17 mouse cellular contexts compared by ENCODE assay signal in the genomic region with DNA sequence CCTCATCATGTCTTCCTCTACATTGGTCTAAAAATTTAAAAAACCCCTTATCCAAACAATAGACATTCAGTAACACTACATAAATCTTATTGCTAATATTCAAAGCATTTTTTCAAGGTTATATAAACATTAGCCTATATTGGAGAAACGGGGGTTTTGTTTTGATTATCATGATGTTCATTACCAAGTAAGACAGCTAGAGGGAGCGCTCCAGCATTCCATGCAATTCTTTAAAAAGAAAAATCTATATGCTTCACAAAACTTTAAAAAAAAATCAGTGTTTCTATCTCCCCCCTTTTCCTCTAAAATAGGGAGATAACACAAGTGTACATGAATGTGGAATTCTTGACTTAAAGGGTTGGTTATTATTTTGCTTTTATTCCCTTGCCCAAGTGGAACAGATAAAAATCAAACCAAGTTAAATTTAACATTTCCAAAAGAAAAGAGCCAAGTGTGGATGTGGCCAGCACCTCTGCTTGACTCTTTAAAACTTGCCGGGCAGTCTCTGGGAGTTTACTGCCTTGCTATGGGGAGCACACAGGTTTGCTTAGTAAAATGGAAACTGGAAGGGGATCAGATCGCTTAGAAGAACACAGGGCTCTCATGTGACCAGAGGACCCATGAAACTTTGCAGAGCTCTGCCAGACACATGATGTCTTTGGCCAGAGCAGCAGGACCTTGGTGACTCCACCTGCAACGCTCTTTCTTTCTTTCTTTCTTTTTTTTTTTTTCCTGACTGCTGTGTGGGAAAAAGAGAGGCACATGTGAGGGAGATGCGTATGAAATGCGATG.
DNase-seq lines count a peak whose midpoint lies in the region; ATAC-seq and TF ChIP-seq lines count a peak whose summit lies in the region.
"Had no signal": no experiment of that assay in that cellular context is flagged by ENCODE, and none has a peak within 500 bp of the region (broad histone marks: within the 10 kb centered on the region; RNA-seq: fewer than 3 reads in every experiment).

No protein-coding gene starts in this region.

- 67% methylated on average over 7 of the region's 7 CpGs for WGBS in hindbrain, postnatal 0 days
- WGBS in hindbrain, embryonic 16.5 days = 72% methylated on average over 7 of the region's 7 CpGs
- 69% methylated on average over 7 of the region's 7 CpGs for WGBS in midbrain, postnatal 0 days
- 69% methylated on average over 7 of the region's 7 CpGs for WGBS in midbrain, embryonic 15.5 days
- 33% methylated on average over 7 of the region's 7 CpGs for WGBS in limb, embryonic 15.5 days

- H3K9ac ChIP-seq in hindbrain, postnatal 0 days (replicated peaks; ENCODE audit: low read length) = no peak overlapping the region
- H3K9ac ChIP-seq in hindbrain, embryonic 16.5 days (ENCODE audit: low read depth, low read length) = no peak overlapping the region
- H3K9ac ChIP-seq in midbrain, postnatal 0 days (replicated peaks; ENCODE audit: low read length, poor library complexity, severe bottlenecking) = no peak overlapping the region
- no peak overlapping the region for H3K9ac ChIP-seq in midbrain, embryonic 15.5 days
- H3K9ac ChIP-seq in limb, embryonic 15.5 days = no peak overlapping the region
- H3K9ac ChIP-seq: liver, embryonic 14.5 days; midbrain, embryonic 13.5 days; neural tube, embryonic 12.5 days had no signal

- DNase-seq in hindbrain, postnatal 0 days (ENCODE audit: low spot score) = peak; percentile 29
- DNase-seq in midbrain, postnatal 0 days (ENCODE audit: low spot score) = peak; percentile 22
- peak; percentile 16 for DNase-seq in adipocyte (ENCODE audit: low spot score)
- DNase-seq in thymus, postnatal 36 days = no peak
- DNase-seq in heart, adult 18-20 months = no peak
- DNase-seq: adrenal gland, postnatal 36 days; kidney, adult 18-20 months; thymus, postnatal 4 days had no signal

- ATAC-seq in hindbrain, postnatal 0 days = no peak
- no peak for ATAC-seq in hindbrain, embryonic 16.5 days
- no peak for ATAC-seq in midbrain, postnatal 0 days (ENCODE audit: low FRiP score)
- no peak for ATAC-seq in midbrain, embryonic 15.5 days (replicated peaks)
- ATAC-seq in limb, embryonic 15.5 days (ENCODE audit: insufficient number of reproducible peaks, low FRiP score, low TSS enrichment, low read depth) = no peak
- ATAC-seq: midbrain, embryonic 13.5 days had no signal

- no peaks in the 10 kb centered on the region for H3K27me3 ChIP-seq in hindbrain, postnatal 0 days (ENCODE audit: insufficient read depth, low read length)
- H3K27me3 ChIP-seq in hindbrain, embryonic 16.5 days (replicated peaks; ENCODE audit: control insufficient read depth, insufficient read depth, low read length) = no peaks in the 10 kb centered on the region
- no peaks in the 10 kb centered on the region for H3K27me3 ChIP-seq in midbrain, postnatal 0 days (ENCODE audit: insufficient read depth, low read length)
- no peaks in the 10 kb centered on the region for H3K27me3 ChIP-seq in midbrain, embryonic 15.5 days (replicated peaks)
- no peaks in the 10 kb centered on the region for H3K27me3 ChIP-seq in limb, embryonic 15.5 days
- H3K27me3 ChIP-seq: midbrain, embryonic 13.5 days; neural tube, embryonic 12.5 days had no signal

- H3K4me3 ChIP-seq in hindbrain, postnatal 0 days (ENCODE audit: low read length) = no peak overlapping the region
- no peak overlapping the region for H3K4me3 ChIP-seq in hindbrain, embryonic 16.5 days (ENCODE audit: low read length)
- H3K4me3 ChIP-seq in midbrain, postnatal 0 days (ENCODE audit: low read depth, low read length) = no peak overlapping the region
- H3K4me3 ChIP-seq in midbrain, embryonic 15.5 days = no peak overlapping the region
- H3K4me3 ChIP-seq in limb, embryonic 15.5 days = no peak overlapping the region
- H3K4me3 ChIP-seq: hindbrain, embryonic 10.5 days; midbrain, embryonic 13.5 days; neural tube, embryonic 12.5 days had no signal

- H3K36me3 ChIP-seq in hindbrain, postnatal 0 days (ENCODE audit: insufficient read depth, low read length) = no peaks in the 10 kb centered on the region
- H3K36me3 ChIP-seq in hindbrain, embryonic 16.5 days (ENCODE audit: control insufficient read depth, insufficient read depth, low read length) = no peaks in the 10 kb centered on the region
- no peaks in the 10 kb centered on the region for H3K36me3 ChIP-seq in midbrain, postnatal 0 days (ENCODE audit: insufficient read depth, low read length)
- no peaks in the 10 kb centered on the region for H3K36me3 ChIP-seq in midbrain, embryonic 15.5 days (replicated peaks)
- no peaks in the 10 kb centered on the region for H3K36me3 ChIP-seq in limb, embryonic 15.5 days
- H3K36me3 ChIP-seq: hindbrain, embryonic 10.5 days; midbrain, embryonic 13.5 days; neural tube, embryonic 12.5 days had no signal

- H3K9me3 ChIP-seq in hindbrain, postnatal 0 days (ENCODE audit: low read length) = no peaks in the 10 kb centered on the region
- H3K9me3 ChIP-seq in hindbrain, embryonic 16.5 days (ENCODE audit: control insufficient read depth, low read length) = no peaks in the 10 kb centered on the region
- no peaks in the 10 kb centered on the region for H3K9me3 ChIP-seq in midbrain, postnatal 0 days (ENCODE audit: low read length)
- H3K9me3 ChIP-seq in midbrain, embryonic 15.5 days = no peaks in the 10 kb centered on the region
- H3K9me3 ChIP-seq in limb, embryonic 15.5 days = no peaks in the 10 kb centered on the region
- H3K9me3 ChIP-seq: hindbrain, embryonic 10.5 days; midbrain, embryonic 13.5 days; neural tube, embryonic 12.5 days had no signal

- TF ChIP-seq CTCF in hindbrain, postnatal 0 days (IDR thresholded peaks at IDR 0.05; ENCODE audit: low read depth) = peak; percentile 57
- peak; percentile 73 for TF ChIP-seq CTCF in midbrain, postnatal 0 days (IDR thresholded peaks at IDR 0.05)

- no peak overlapping the region for H3K27ac ChIP-seq in hindbrain, postnatal 0 days
- H3K27ac ChIP-seq in hindbrain, embryonic 16.5 days (ENCODE audit: low read depth, low read length) = no peak overlapping the region
- no peak overlapping the region for H3K27ac ChIP-seq in midbrain, postnatal 0 days (ENCODE audit: low read depth, low read length)
- H3K27ac ChIP-seq in midbrain, embryonic 15.5 days = no peak overlapping the region
- peak overlapping the region; percentile 62 for H3K27ac ChIP-seq in limb, embryonic 15.5 days
- H3K27ac ChIP-seq: hindbrain, embryonic 10.5 days; liver, embryonic 14.5 days; macrophage; midbrain, embryonic 13.5 days; neural tube, embryonic 12.5 days had no signal

- H3K4me1 ChIP-seq in hindbrain, postnatal 0 days (ENCODE audit: insufficient read depth, low read length) = no peaks in the 10 kb centered on the region
- no peaks in the 10 kb centered on the region for H3K4me1 ChIP-seq in hindbrain, embryonic 16.5 days (ENCODE audit: control insufficient read depth, insufficient read depth, low read depth, low read length)
- H3K4me1 ChIP-seq in midbrain, postnatal 0 days (ENCODE audit: insufficient read depth, low read length) = no peaks in the 10 kb centered on the region
- no peaks in the 10 kb centered on the region for H3K4me1 ChIP-seq in midbrain, embryonic 15.5 days
- H3K4me1 ChIP-seq in limb, embryonic 15.5 days = peaks cover 10% of the 10 kb centered on the region; the same call in 1 of the 2 replicates
- H3K4me1 ChIP-seq: hindbrain, embryonic 10.5 days; midbrain, embryonic 13.5 days; neural tube, embryonic 12.5 days had no signal

- H3K4me2 ChIP-seq in hindbrain, postnatal 0 days (ENCODE audit: low read depth, low read length) = no peak overlapping the region
- H3K4me2 ChIP-seq in hindbrain, embryonic 16.5 days (ENCODE audit: low read length) = no peak overlapping the region
- no peak overlapping the region for H3K4me2 ChIP-seq in midbrain, postnatal 0 days (ENCODE audit: low read depth, low read length, poor library complexity, severe bottlenecking)
- H3K4me2 ChIP-seq in midbrain, embryonic 15.5 days = no peak overlapping the region
- no peak overlapping the region for H3K4me2 ChIP-seq in limb, embryonic 15.5 days
- H3K4me2 ChIP-seq: heart, embryonic 11.5 days; midbrain, embryonic 13.5 days; neural tube, embryonic 12.5 days had no signal

Comparison
In these comparisons a context has a peak if more than half of its experiments do, and no peak if none do; other contexts are left out.
1. DNase-seq: peak in hindbrain, postnatal 0 days (single experiment), midbrain, postnatal 0 days (single experiment) and adipocyte (single experiment); none in thymus, postnatal 36 days (0 of 2) and heart, adult 18-20 months (0 of 2).